Mouse (Mus musculus): ENCODE data around the gene Gm7030. TPM values are rescaled to one million over a fixed set of nuclear protein-coding genes. Genes with fewer than 3 reads are reported as not detected.
"Not testable (repeated sequence)": the region's sequence is repeated elsewhere in the genome, so short reads cannot be mapped to it uniquely, and the experiment has no call there.

Gene Gm7030
- total RNA-seq, 2 experiments from 2014 or later = not detected

GRCm38 (mm10) chr17:36136299-36136848 lies 7.1 kb upstream of the Gm7030 start:
- intact Hi-C loops (cut with DNase I) = loop anchor here (10.0 kb wide), 1 partner anchor 72 kb away; no protein-coding TSS in a partner anchor

DNA sequence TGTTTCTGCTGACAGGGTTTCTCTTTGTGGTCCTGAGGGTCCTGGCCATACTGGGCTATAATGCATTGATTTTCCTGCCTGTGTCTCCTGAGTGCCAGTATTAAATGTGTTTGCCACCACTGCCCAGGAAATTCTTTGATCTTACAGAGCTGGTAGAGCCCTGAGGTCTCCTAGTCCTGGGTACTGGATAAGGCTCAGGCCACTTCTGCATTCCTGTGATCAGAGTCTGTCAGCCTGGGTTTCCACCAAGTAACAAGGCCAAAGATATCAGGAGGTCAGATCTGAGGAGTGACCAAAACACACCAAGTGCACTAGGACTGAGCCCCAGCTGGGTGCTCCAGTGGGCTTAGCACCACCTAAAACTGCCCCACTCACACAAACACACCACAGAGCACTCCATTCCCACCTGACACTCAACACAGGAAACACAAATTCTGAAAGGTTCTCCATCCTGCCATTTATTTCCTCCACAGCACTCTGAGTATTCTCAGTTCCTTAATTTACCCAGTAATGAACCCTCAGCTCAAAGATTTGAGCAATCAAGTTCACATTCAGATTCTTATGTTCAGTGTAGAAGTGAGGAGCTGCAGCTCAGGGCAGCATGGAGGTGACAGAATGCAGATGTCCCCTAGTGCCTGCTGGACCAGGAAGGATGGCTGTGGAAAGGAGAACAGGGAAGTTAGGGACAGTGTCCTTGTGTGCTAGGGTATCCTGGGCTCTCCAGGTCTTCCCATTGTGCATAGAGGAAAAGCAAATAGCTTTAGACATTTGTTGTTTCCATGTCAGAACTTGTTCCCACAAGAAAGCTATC lies 6.4 kb upstream of the Gm7030 start:
- intact Hi-C loops (cut with DNase I) = loop anchor here (10.0 kb wide), 1 partner anchor 71 kb away; no protein-coding TSS in a partner anchor
- not testable (repeated sequence) for DNase-seq (ENCODE audit: low spot score in 2 of 2)

More at GRCm38 (mm10) chr17:36136299-36136848, 7.1 kb upstream of the Gm7030 start:
- DNase-seq (ENCODE audit: low spot score in 2 of 2) = not testable (repeated sequence)

- DNase-seq (ENCODE audit: low spot score in 2 of 2) = no peak
Observed at GRCm38 (mm10) chr17:36131516-36132265, 2.5 kb upstream of the Gm7030 start.

GRCm38 (mm10) chr17:36128525-36128924 lies 700 bp downstream of the Gm7030 start:
- intact Hi-C loops (cut with DNase I); DNase-seq (ENCODE audit: low spot score in 2 of 2): not testable (repeated sequence)

More at GRCm38 (mm10) chr17:36131516-36132265, 2.5 kb upstream of the Gm7030 start:
- intact Hi-C loops (cut with DNase I) = loop anchor here (10.0 kb wide), 1 partner anchor 67 kb away; no protein-coding TSS in a partner anchor

DNA sequence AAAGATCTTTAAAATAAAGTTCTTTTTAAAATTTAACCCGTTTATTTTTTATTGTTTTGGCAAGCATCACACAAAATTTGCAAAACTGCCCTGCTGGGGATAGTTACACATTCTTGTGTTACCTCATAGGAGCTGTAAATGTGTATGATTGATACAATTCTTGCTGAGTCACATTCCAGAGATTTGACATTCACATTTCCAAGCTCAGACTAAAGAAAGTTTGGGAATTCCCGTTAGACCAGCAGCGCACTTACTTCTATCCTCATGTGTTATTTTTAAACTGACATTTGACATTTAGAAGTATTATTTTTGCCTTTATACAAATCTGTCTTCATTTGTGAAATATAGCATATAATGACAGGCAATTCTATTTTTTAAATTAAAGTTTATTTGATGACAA lies 5.1 kb downstream of the Gm7030 start:
- intact Hi-C loops (cut with DNase I); DNase-seq (ENCODE audit: low spot score in 2 of 2): not testable (repeated sequence)

DNA sequence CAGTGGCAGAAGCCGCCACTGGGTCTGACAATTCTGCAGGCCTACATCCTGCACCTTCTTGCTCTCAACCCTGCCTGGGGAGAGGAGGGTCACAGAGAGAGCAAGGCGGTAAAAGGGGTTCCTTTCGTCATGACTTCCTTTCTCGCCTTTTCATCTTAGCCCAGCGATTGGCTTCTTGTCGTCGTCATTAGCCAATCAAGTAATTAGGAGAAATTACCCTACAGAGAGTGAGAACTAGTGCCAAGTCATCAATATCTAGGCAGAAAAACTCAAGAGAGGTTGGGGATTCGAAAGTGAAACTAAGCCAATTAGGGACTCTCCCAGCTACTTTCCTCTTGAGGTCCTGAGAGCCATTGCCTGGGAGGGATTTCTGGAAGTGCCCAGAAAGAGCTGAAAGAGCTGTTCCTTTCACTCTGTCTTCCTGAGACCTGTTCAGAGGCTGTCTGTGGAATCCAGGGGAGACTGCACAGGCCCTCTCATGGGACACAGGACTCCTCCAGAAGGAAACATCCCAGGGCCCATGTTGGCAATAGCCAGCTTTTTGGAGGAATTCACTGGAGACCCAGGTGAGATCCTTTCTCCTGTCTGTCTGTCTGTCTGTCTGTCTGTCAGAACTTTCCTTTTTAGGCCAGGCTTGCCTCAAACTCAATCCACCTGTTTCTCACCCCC lies 7.7 kb downstream of the Gm7030 start, which contains the start of gene Gm19684:
TSS of gene Gm19684 (plus strand) at position 327 of the 669 bp plus-strand sequence.
- intact Hi-C loops (cut with DNase I) = not testable (repeated sequence)
- DNase-seq (ENCODE audit: low spot score in 2 of 2) = peak; percentile 26 to 31

- DNase-seq (ENCODE audit: low spot score in 2 of 2); intact Hi-C loops (cut with DNase I): not testable (repeated sequence)
Observed at GRCm38 (mm10) chr17:36120839-36121238, 8.4 kb downstream of the Gm7030 start.

- intact Hi-C loops (cut with DNase I); DNase-seq (ENCODE audit: low spot score in 2 of 2): not testable (repeated sequence)
Observed at GRCm38 (mm10) chr17:36116545-36116944, 12.7 kb downstream of the Gm7030 start.

DNA sequence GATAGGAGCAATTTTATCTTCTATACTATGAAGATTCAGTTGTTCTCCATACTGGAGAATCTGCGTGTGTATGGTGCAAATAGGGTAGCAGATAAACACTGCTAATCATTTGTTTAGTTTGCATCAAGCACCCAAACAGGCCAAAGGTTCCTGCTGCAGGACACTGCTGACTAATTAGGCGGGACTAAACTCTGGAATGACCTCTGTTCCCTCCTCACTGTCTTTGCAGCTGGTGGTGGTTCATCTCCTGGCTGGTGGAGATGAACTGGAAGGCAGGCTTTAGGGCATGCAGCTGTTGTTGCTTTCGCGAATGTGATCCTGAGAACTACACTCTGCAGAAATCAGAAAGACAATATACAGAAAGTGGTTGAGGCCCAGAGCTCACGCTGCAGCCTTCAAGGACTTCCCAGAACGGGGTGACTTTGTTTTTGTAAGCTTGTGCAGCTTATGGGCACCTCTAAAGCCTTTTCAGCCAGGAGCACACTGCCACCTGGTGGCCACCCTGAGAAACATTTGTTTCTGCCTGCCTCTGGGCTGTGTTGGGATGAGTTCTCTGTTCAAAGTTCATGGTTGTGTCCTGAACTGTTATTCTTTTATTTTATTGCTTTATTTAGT lies 15.1 kb downstream of the Gm7030 start:
- intact Hi-C loops (cut with DNase I) = loop anchor here (5.0 kb wide), 2 partner anchors 117 to 177 kb away; no protein-coding TSS in a partner anchor
- DNase-seq (ENCODE audit: low spot score in 2 of 2) = peak in 1 of 2 experiments; percentile 17

GRCm38 (mm10) chr17:36111510-36111868 lies 17.7 kb downstream of the Gm7030 start:
- DNase-seq (ENCODE audit: low spot score in 2 of 2) = peak; percentile 30 to 62
- intact Hi-C loops (cut with DNase I) = loop anchor here (5.0 kb wide), 2 partner anchors 114 to 174 kb away; no protein-coding TSS in a partner anchor

GRCm38 (mm10) chr17:36110641-36111509 lies 18.4 kb downstream of the Gm7030 start:
- intact Hi-C loops (cut with DNase I) = loop anchor here (5.0 kb wide), 2 partner anchors 114 to 174 kb away; no protein-coding TSS in a partner anchor
- peak in 1 of 2 experiments; percentile 34 for DNase-seq (ENCODE audit: low spot score in 2 of 2)

DNA sequence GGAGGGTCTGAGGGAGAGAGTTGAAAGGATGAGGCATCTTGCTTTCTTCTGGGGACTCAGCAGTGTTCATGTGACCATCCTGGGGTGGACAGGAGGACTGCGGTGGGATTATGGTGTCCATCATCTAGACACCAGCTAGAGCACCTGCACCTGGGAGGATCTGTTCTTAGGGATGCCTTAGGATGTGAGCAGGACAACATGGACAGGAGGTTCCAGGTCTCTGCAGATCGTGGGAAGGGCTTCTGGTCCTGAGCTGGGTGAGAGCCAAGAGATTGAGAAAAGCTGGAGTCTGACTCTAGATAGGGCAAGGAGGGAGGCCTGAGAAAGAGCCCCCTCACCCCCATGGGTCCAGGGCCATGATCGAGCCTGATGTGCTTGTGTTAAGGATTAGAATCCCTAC lies 19.1 kb downstream of the Gm7030 start:
- not testable (repeated sequence) for DNase-seq (ENCODE audit: low spot score in 2 of 2)
- intact Hi-C loops (cut with DNase I) = loop anchor here (5.0 kb wide), 2 partner anchors 113 to 173 kb away; no protein-coding TSS in a partner anchor

- intact Hi-C loops (cut with DNase I) = not testable (repeated sequence)
Observed at GRCm38 (mm10) chr17:36102091-36102490, 27.1 kb downstream of the Gm7030 start.

DNA sequence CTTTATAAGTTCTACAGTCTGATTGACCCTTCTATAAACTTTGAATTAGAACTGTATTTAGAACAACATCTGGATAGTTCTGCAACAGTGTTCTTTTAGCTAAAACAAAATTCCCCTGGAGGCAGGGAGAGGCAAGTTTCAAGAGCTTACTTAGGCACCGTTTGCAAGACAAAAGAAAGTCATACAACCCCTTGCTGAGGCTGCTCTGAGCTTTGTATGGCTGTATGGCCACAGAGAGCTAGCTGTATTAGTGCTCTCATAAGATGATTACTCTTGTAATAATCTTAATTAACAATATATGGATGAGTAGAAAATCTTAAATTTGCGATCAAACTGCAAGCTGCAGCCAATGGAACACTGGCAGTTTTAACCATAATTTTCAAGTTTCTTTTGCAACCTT lies 29.6 kb downstream of the Gm7030 start:
- DNase-seq (ENCODE audit: low spot score in 2 of 2); intact Hi-C loops (cut with DNase I): not testable (repeated sequence)

More at GRCm38 (mm10) chr17:36102091-36102490, 27.1 kb downstream of the Gm7030 start:
- not testable (repeated sequence) for DNase-seq (ENCODE audit: low spot score in 2 of 2)

- no peak for DNase-seq (ENCODE audit: low spot score in 2 of 2)
- intact Hi-C loops (cut with DNase I) = no loop called here
Observed at GRCm38 (mm10) chr17:36093936-36094335, 35.3 kb downstream of the Gm7030 start.

GRCm38 (mm10) chr17:36092520-36092919 lies 36.7 kb downstream of the Gm7030 start:
- peak in 1 of 2 experiments; percentile 29 for DNase-seq (ENCODE audit: low spot score in 2 of 2)
- intact Hi-C loops (cut with DNase I) = not testable (repeated sequence)

- intact Hi-C loops (cut with DNase I); DNase-seq (ENCODE audit: low spot score in 2 of 2): not testable (repeated sequence)
Observed at GRCm38 (mm10) chr17:36091933-36092332, 37.3 kb downstream of the Gm7030 start.

Data from left cerebral cortex, postnatal 25 days (tissue).